Mouse (Mus musculus): ENCODE measurements at regions not wholly inside any gene's neighbourhood (a gene's known extent, or its start where the extent isn't known, plus 50 kb on each side); places are given as distances from the start of the nearest gene placed in this dataset.

DNA sequence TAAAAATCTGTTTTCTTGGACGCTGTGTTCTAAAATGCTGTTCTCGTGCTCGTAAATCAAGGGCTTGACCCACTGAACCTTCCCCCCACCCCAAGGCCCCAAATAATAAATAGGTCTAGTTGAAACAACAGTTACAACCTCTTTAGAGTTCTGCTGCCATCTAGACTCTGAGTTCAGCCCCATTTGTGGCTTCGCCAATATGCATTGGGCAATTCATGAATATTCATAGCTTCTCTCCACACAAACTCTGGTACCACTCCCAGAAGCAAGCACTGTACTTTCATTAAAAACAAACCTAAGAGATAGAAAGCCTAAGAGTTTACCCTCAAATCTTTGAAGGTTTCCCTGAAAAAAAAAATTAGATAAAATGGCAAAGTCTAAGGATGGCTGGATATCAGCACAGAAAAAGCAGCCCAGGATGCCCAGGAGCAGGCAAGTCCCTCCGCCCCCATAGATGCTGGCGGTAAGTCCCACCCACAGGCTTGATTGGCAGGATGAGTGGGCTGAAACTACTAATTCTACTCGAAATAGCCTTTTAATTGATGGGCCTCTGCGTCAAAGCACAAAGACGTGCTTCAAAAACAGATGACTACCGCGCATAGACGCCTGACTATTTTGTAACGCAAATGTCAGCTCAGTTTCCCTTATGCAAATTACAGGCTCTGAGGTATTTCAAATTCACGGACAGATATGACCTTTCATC is 106.0 kb upstream of the Sh3bp4 start:
- DNase-seq (ENCODE audit: extremely low spot score), result no peak

DNA sequence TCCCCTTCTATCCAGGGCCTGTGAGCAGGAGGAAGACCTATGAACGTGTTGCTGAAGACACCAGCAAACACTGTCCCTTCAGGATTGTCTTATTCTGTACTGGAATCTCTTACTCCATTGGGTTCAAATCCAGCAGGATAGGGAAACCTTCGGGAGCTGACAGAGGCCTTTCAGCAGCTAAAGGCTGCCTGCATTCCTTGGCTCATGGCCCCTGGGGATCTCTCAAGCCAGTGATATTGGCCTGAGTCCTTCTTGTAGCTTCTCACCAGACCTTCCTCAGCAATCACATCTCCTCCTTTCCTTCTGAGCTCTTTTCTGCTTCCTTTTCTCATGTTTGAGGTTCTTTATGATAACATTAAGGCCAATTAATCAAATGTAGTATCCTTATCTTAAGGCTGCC is 103.8 kb upstream of the Sh3bp4 start:
- no peak for DNase-seq (ENCODE audit: extremely low spot score)

DNA sequence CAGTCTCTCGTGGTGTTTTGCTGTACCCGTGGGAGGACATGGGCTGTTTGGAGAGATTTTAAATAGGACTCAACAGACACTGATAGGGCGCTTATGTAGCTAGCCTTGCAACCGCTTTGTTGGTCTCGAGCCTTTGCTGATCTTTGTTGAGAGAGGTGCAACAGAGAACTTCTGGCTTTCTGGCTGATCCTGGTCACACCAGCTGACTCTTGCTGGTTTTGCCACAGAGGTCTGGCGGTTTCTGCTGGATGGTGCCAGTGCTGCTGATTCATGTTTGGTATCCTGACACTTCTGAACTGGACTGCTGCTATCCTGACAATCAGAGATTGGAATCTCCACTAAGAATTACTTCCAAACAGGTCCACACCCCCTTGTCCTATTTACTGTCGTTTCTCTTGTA is 102.1 kb upstream of the Sh3bp4 start:
- DNase-seq (ENCODE audit: extremely low spot score), result no peak

DNA sequence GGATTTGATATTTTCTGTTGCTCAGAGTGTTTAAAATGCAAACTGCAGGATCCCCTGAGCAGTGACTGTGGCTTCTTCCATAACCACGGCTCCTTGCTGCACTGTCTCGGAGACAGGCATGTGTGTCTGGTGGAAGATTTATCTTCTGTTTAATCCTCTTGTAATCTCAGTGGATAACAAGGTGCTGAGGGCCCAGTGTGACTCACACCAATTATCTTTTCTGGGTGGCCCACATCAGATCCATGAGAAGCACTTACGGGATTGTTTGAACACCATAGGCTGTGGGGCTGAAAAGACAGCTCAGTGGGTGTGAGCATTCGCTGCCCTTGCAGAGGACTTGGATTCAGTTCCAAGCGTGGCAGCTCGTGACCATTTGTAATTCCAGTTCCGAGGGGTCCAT is 101.2 kb upstream of the Sh3bp4 start:
- no peak for DNase-seq (ENCODE audit: extremely low spot score)

DNA sequence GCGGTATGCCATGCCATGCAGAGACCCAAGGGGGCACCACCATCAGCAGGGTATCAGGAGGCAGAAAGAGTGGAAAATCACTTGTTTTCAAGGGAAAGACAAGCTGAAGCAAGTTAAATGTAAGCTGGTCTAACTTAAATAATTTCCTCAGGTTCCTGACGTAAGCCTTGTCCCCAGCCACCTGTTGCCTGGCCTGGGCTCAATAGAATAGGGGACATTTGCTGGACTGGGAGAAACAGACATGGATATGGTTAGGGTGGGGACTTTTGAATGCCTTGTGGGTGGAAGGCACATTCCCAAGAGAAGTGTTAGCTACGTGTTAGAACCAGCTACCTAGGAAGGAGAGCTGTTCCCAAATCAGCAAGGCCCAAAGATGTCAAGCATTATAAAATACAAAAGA is 100.6 kb upstream of the Sh3bp4 start:
- no peak for DNase-seq (ENCODE audit: extremely low spot score)

DNA sequence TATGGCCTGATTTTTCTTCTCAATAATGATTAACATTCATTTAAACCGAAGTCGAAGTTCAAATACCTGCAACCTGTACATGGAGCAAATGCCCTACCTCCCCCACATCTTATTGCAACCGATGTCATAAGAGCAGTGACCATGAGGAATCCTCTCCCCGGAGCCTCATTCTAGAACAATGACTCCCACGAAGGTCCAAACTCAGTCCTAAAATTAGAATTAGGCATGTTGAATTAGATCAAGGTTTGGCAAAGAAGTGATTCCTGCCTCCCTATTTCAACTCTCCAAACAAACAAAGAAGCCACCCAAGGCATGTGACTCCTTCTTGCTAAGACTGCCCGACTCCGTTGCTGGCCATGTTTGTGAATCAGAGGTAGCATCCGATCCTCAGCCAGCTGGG is 94.1 kb upstream of the Sh3bp4 start:
- DNase-seq (ENCODE audit: extremely low spot score), result no peak

DNA sequence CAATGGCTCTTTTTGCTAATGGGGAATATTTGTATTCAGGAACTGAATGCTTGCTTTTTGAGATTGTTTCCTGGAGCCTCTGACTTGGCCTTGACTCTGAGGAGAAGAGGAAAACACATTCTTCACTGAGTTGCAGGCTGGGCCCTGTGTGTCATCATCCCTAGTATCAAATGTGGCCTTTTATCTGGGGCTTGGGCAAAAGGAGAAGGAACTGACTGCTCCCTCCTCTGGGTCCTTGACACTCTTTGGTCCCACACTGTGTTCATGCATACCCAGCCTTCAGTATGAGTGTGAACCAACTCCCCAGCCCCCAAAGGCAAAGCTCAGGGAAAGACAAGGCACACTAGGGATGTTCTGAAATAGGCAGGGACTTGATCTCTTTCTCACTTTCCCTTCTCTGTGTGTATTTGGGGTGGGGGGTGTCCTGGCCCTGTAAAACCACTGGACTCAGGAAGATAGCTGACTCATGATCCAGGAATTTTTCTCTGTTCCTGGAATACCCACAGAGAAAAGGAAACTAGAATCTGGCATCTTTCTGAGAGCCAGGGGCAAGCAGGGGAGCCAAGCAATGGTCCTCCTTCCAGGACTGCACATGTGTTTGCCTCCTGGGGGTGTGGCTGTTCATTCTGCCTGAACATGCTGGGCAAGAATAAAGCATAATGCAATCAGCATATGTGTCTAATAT is 82.1 kb upstream of the Sh3bp4 start:
- no peak for DNase-seq (ENCODE audit: extremely low spot score)

DNA sequence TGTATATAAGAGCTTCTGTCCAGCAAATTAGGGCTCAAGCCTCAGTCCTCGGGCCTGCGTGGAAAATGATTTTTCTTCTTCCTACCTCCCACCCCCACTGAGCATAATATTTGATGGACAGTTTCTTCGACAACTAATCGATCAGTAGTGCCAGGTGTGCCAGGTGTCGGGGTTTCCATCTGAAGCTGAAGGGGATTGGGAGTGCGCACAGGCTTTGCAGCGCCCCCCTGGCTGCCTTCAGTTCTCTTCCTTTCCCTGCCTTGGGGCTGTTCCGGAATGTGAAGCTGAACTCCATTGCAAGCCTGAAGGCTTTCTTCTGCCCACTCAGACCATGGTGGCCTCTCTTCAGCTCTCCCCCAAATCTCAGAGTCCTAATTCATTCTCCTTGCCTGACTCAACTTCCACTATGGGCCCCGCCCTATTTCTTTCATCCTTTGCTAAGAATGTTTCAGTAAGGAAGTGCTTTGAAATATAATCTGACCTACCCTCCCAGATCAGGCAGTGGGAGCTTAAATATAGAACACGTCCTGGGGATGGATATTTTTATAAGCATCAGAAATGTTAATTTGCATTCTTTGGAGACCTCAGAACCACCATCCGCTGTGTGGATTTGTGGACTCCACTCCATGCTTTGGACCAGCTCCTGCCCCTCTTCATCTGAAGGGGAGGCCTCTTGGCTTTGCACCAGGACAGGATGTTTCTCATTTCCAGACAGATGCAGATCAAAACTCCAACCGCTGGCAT is 75.5 kb upstream of the Sh3bp4 start:
- no peak for DNase-seq (ENCODE audit: extremely low spot score)

DNA sequence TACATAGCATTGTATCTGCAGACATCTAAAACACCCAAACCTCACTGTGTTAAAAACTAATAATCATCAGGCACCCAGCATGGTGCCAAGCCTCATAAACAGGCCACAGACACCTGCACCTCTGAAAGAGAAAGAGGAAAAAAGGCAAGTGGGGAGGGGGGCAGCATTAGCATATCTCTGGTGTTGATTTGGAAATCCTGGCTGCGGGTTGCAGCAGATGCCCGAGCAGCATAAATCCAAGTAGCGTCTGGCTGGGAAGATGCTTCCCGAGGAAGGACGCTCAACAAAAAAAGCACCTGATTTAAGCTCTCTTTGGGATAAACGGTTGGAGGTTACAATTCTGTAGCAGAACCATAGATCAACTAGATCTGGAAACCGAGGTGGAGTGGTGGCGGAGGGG is 74.3 kb upstream of the Sh3bp4 start:
- no peak for DNase-seq (ENCODE audit: extremely low spot score)

DNA sequence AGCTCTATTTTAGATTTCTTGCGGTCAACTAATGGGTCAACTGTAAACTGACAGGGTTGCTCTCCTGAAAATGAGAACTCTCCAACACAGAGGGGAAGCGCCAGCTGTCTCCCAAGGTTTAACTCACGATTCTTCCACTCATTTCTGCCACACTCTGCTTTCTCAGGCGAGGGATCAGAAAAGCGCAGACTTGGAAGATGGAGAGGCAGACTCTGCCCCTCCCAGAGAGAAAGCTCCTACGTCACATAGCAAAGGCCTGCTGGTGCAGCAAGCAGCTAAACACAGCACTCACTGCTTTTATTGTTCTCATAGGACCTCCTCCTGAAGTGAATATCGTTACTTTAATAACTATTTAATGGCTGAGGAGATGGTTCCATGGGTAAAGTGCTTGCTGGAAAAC is 73.6 kb upstream of the Sh3bp4 start:
- DNase-seq (ENCODE audit: extremely low spot score), result no peak

DNA sequence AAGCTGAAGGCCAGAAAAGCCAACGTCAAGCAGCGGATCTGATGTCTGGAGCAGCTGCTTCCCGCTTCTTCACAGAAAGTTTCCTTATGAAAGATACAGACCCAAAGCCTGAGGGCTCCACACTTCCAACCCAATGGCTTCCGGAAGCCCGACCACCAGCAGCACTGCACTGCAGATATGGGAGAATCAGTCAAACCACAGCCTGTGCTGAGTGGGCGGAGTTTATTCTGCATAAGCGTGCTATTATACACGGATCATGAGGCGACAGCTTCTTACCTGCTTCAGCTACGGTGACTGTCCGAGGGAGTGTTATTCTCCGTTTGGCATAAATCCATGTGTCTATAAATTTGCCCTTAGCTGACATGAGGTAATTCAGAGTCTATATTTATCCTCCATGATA is 72.4 kb upstream of the Sh3bp4 start:
- DNase-seq (ENCODE audit: extremely low spot score), result no peak

DNA sequence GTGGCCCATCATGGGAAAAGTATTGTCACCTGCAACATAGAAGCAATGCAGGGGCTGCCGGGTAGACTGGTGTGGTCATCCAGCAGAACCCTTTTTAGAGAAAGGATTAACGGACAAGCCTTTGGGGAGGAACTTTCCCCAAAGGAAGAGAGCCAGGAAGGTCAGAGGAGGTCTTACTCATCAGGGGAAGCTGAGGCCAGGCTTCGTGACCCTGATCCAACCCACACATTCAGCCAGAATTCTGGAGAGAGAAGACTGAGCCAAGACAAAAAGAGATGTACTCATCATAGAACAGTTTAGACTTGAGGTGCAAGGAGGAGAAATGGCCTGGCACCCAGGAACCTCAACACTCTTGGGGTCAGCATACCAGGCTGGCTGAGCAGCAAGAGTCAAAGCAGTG is 67.9 kb upstream of the Sh3bp4 start:
- DNase-seq (ENCODE audit: extremely low spot score), result no peak

DNA sequence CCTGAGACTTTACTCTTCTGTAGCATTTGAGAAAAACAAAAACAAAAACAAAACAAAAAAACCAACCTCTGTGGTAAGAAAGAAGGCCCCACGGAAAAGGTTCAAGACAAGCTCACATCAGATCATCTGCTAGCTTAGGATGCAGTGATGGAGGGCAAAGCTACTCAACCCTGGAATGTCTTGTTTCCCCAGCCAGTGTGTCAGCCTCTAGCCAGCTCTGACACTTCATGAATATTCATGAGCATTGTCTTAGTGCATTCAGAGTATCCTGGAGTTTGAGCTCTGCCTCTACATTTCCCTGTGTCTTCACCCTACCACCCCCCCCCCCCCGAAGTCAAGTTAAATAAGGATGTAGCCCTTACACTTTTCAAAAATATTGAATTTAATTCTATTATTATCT is 66.5 kb upstream of the Sh3bp4 start:
- DNase-seq (ENCODE audit: extremely low spot score), result no peak

DNA sequence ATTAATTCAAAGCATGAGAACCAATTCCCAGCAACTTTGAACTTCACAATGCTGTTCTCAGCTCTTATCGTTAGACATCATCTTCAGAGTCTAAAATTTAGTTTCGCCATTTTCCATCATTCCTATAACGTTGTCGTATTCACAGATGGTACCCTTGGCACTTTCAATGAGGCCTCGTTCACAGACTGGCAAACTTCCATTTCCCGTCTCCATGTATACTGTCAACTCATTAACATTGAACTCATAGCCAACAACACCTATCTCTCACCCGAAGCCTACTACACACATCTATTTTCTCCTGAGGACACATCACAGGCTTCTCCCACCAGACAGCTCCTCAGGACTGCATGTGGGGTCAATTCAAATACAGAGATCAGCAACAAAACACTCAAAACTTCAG is 62.7 kb upstream of the Sh3bp4 start:
- no peak for DNase-seq (ENCODE audit: extremely low spot score)

DNA sequence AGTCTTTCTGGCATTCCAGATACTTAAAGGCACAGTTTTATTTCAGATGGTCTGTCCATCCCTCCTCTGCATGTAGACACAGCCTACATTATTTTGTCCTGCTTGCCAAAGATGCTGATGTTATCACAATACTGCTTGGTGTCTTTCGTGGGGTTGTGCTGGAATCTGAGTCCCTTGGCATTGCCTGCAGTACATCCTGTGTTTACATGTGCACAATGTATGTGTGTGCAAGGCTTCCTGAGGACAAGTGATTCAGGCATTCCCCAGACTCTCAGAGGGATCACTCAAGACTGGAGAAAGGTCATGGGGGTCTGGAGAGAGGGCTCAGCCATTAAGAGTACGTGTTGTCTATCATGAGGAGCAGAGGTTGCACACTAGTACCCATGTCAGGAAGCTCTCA is 60.0 kb upstream of the Sh3bp4 start:
- DNase-seq (ENCODE audit: extremely low spot score), result no peak

DNA sequence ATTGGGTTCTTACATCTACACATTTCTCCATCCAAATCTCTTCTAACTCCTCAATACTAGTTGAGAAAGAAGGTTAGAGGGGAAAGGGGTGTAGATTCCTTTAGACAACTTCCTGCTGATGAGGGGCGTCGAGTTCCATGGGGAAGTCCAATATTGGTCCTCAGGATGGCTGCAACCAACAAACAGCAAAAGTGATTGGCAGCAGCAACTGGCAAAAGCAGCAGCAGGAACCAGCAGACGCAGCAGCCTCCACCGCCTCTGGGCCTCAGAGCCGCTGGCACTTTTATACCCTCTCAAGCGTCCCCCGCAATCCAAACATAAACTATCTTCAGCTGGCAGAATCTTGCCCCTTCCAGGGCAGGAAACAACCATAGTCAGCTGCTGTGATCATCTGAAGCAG is 58.8 kb upstream of the Sh3bp4 start:
- DNase-seq (ENCODE audit: extremely low spot score), result no peak

DNA sequence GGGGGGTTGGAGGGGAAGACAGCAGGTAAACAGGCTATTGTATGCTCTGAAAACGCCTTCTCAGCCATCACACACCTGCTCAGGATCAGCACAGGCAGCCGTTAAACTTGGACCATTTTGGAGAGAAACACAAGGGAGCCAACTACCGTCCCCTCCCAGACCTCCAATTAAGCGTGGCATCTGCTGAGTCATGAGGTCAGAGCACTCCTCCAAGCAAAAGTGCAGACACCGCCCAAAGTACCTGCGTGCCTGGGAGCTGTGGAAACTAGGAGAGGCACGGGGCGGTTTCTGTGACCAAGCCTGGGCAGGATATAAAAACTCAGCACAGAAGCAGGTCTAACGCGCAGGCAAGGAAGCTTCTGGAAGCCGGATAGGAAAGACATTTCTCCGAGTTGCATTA is 54.8 kb upstream of the Sh3bp4 start:
- DNase-seq (ENCODE audit: extremely low spot score), result no peak

DNA sequence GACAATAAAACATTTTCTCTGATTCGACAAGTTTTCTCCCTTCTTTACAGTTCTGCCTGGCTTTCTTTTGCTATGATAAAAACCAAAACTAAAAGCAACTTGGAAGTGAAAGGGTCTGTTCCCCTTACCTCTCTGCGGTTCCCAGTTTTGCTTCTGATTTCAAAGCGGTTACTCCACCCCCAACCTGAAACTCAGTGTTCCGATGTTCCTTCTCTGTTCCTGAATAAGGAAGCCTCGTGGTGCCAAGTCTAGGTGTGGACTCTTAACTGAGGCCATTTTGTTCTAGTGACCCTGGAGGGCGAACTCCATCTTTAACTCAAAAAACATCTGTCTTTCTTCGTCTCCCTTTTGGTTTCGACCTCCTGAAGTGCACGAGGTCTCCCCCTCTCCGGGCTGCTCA is 54.4 kb upstream of the Sh3bp4 start:
- no peak for DNase-seq (ENCODE audit: extremely low spot score)

DNA sequence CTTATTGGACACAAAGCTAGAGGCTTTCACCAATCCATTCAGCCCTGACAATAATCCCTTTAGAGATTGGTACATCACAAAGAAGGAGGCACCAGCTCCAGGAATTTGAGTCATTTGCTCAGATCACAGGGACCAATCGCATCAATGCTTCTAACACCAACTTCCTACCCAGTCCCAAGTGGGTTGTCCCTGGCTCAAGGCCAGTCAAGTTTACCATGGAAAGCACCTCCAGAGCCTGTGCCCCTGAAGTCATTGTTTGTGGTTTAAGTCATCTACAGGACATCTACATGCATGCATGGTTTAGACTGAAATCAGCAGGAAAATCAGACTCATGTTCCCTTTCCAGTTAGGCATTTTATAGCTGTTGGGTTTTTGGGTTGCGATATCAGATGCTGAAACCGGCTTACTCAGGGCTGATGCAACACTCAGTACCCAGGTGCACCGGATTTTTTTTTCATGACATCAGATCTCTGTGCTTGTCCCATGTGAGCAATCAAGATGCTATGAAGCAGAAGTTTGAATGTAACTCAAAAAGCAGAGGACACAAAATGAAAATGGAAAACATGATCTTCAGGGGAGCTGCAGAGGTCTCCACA is 50.3 kb upstream of the Sh3bp4 start:
- no peak for DNase-seq (ENCODE audit: extremely low spot score)

All from embryo, embryonic 9.5 days (tissue).